Mouse (Mus musculus) kidney, adult 2 months (tissue): ENCODE data around the gene Snx30. TPM values are rescaled to one million over a fixed set of nuclear protein-coding genes. Genes with fewer than 3 reads are reported as not detected.
A peak's percentile ranks its signal among the peaks of the same experiment; 100 is the strongest.

ENCODE experiments used
- DNase-seq: peaks from one replicate; pipeline ENCODE4 v3.0.0; 2021
- H3K27ac ChIP-seq: fragments of 200-500 bp; 2 replicates; pipeline ENCODE4 v1.5.1; 2012; ENCODE audit warnings: low read depth, low read length, control low read depth, inconsistent platforms; ENCODE audit not compliant: insufficient read depth
- H3K27me3 ChIP-seq: fragments of 200-500 bp; replicated peaks from 2 replicates; pipeline ENCODE4 v1.6.1; 2012; ENCODE audit warnings: mild to moderate bottlenecking, moderate library complexity, low read length, inconsistent platforms; ENCODE audit not compliant: control insufficient read depth, insufficient read depth
- H3K36me3 ChIP-seq: fragments of 200-500 bp; 2 replicates; pipeline ENCODE4 v1.6.1; 2012; ENCODE audit warnings: mild to moderate bottlenecking, moderate library complexity, low read length, inconsistent platforms; ENCODE audit not compliant: control insufficient read depth, insufficient read depth
- H3K4me1 ChIP-seq: fragments of 200-500 bp; 2 replicates; pipeline ENCODE4 v1.6.1; 2011; ENCODE audit warnings: low read length; ENCODE audit not compliant: control insufficient read depth, insufficient read depth
- H3K4me3 ChIP-seq: fragments of 200-500 bp; 2 replicates; pipeline ENCODE4 v1.5.1; 2011; ENCODE audit warnings: mild to moderate bottlenecking, low read depth, low read length, control low read depth; ENCODE audit not compliant: insufficient read depth
- CTCF ChIP-seq: fragments of 200-500 bp; conservative IDR thresholded peaks from 2 replicates; pipeline ENCODE4 v1.5.1; 2011; ENCODE audit warnings: low read depth, mild to moderate bottlenecking, control low read depth, low read length, moderate library complexity, mixed read lengths; ENCODE audit not compliant: insufficient read depth, insufficient read length
- POLR2A ChIP-seq: fragments of 200-500 bp; IDR thresholded peaks from one replicate; pipeline ENCODE4 v1.6.1; 2011; ENCODE audit warnings: low read depth, low read length, control low read depth
- WGBS: fragments of 180-500 bp; shearing (Covaris S2); methylation state at CpG from one replicate; pipeline ENCODE4 v1.1.7; 2018; 5-methylcytosine and 5-hydroxymethylcytosine counted together
- polyA plus RNA-seq: library from polyadenylated mRNA; depleted of rRNA; stranded (reverse); fragments of >200 nt; gene quantifications from 2 replicates; pipeline ENCODE4 v1.2.3, GENCODE M21; 2012

The Snx30 gene
- polyA plus RNA-seq, 1 experiment: 5.2 TPM

GRCm38 (mm10) chr4:59886281-59886680, 80.6 kb downstream of the Snx30 start:
- WGBS: 92% methylated on average over 6 of the region's 6 CpGs
- no peak for TF ChIP-seq CTCF
- no peak for TF ChIP-seq POLR2A
- Histone ChIP-seq H3K27ac (no peak overlapping the region), H3K27me3 (no peaks in the 10 kb centered on the region), H3K4me1 (no peaks in the 10 kb centered on the region), H3K4me3 (no peak overlapping the region), H3K36me3 (no peaks in the 10 kb centered on the region)
- no peak for DNase-seq

DNA sequence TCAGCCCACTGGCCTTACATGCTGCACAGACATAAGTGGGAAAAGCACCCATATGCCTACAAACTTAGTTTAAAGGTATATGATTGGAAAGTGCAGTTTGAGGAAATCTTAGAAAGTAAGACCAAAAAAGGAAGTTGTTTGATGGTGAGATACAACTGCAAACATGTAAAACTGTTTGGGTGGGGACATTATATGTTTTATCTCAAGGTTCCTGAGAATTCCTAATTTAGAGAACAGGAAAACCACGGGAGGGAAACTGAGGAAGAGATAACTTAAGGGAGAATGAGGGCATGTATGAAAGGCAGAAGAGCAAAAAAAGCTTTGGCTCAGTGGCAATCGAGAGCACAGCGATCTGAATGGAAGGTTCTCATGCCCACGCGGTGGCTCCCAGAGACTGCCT, 81.4 kb downstream of the Snx30 start:
- H3K36me3 ChIP-seq: no peaks in the 10 kb centered on the region
- no peaks in the 10 kb centered on the region for H3K27me3 ChIP-seq
- H3K4me1 ChIP-seq: no peaks in the 10 kb centered on the region
- H3K4me3 ChIP-seq: no peak overlapping the region
- no peak overlapping the region for H3K27ac ChIP-seq
- WGBS: 94% methylated on average over 5 of the region's 5 CpGs
- TF ChIP-seq POLR2A (no peak), CTCF (no peak)
- DNase-seq: no peak

GRCm38 (mm10) chr4:59888014-59888413, 82.4 kb downstream of the Snx30 start:
- Histone ChIP-seq H3K36me3 (no peaks in the 10 kb centered on the region), H3K27me3 (no peaks in the 10 kb centered on the region), H3K4me3 (no peak overlapping the region), H3K27ac (no peak overlapping the region), H3K4me1 (no peaks in the 10 kb centered on the region)
- WGBS: 48% methylated on average over 5 of the region's 5 CpGs
- TF ChIP-seq POLR2A (no peak), CTCF (no peak)
- peak; percentile 84 for DNase-seq

DNA sequence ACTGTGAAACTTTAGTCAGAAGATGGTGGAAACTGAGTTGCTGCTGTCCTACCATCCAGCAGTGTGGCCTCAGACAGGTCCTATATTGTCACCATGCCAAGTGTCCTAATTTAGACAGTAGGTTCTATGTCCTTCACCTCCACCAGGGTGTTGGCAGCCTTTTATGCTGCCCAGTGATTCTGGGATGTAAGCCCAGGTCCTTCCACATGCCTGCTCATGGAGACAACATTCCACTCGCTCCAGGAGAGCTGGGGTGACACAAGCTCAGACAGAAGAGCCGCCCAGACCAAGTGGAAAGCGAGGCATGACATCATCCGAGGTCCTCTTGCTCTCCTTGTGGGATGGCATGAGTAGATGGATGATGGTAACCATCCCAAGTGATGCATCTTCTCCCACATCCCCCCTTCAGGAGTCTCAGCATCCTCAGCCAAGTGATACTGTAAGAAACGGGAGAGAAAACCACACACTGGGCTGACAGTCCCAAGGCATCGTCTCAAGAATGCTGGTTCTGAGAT, 84.5 kb downstream of the Snx30 start:
- WGBS: 86% methylated on average over 6 of the region's 6 CpGs
- H3K36me3 ChIP-seq: no peaks in the 10 kb centered on the region
- H3K4me3 ChIP-seq: no peak overlapping the region
- TF ChIP-seq POLR2A: no peak
- TF ChIP-seq CTCF: no peak
- no peaks in the 10 kb centered on the region for H3K4me1 ChIP-seq
- no peak overlapping the region for H3K27ac ChIP-seq
- no peaks in the 10 kb centered on the region for H3K27me3 ChIP-seq
- no peak for DNase-seq

DNA sequence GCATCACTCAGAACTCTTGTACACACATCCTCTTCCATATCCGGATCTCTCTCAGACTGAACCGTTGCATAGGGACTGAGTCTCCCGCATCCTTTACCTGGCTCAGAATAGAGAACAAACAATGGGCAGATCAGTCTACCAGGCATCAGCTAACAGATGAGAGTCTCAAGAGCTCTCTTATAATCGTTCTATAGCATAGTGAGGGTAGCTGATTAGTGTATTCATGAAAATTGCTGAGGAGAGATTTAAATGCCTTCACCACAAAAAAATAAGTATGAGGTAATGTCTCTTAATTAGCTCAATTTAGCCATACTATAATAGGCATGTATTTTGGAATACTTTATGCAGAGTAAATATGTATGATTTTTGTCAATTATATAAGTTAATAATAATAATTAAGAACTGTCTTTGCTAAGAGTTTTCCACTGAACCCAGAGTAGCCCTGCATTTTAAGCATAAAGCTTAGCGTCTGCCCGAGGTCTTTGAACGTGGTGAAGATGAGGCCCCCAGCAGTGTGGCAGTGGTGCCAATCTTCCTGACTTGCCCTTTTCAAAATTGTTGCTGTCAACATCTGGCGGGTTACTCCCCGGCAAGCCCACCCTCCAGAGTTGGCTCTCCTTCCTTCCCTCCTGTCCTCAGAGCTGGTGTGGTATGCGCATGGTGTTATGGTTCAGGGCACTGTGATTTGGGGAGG, 86.2 kb downstream of the Snx30 start:
- Histone ChIP-seq H3K4me3 (no peak overlapping the region), H3K27me3 (no peaks in the 10 kb centered on the region), H3K36me3 (no peaks in the 10 kb centered on the region), H3K4me1 (no peaks in the 10 kb centered on the region), H3K27ac (no peak overlapping the region)
- no peak for TF ChIP-seq CTCF
- no peak for TF ChIP-seq POLR2A
- 92% methylated on average over 10 of the region's 10 CpGs for WGBS
- no peak for DNase-seq

DNA sequence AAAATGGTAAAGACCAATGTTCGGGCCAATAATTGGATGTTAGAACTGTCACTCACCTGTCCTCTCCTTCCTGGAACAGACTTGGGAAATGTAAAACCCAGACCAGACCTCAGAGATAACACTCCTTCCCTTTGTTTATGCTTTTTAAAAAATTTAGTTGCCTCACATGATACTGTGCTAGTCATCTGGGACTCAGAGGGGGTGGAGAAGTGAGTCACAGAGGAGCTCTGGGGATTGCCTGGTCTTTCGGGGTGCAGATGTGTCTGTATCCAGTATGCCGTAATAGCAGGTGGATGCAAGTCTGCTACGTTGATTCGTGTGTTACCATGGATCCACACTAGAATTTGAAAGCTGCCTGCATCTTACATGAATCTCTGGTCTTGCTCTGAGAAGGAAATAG, 87.1 kb downstream of the Snx30 start:
- Histone ChIP-seq H3K27ac (no peak overlapping the region), H3K4me1 (no peaks in the 10 kb centered on the region), H3K36me3 (no peaks in the 10 kb centered on the region), H3K27me3 (no peaks in the 10 kb centered on the region), H3K4me3 (no peak overlapping the region)
- no peak for DNase-seq
- WGBS: 96% methylated on average over 5 of the region's 5 CpGs
- TF ChIP-seq POLR2A: no peak
- no peak for TF ChIP-seq CTCF

DNA sequence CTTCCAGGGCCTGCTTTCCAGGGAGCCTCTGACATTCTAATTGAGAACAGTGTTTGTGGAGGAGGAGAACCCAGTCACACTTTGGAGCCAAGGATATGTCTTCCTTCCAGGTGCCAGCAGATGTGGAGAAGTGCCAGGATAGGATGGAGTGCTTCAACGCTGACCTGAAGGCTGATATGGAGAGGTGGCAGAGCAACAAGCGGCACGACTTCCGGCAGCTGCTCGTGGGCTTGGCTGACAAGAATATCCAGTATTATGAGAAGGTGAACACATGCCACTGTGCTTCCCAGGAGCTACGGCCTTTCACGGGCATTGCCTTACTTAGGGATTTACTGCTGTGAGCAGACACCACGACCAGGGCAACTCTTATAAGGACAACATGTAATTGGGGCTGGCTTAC, 88.8 kb downstream of the Snx30 start:
- Histone ChIP-seq H3K4me3 (no peak overlapping the region), H3K27me3 (no peaks in the 10 kb centered on the region), H3K4me1 (no peaks in the 10 kb centered on the region), H3K27ac (no peak overlapping the region), H3K36me3 (no peaks in the 10 kb centered on the region)
- no peak for DNase-seq
- 86% methylated on average over 8 of the region's 8 CpGs for WGBS
- TF ChIP-seq CTCF (no peak), POLR2A (no peak)
